Mouse (Mus musculus) ES-CJ7 (cell line): ENCODE measurements around the gene Angptl2.
"Not testable (repeated sequence)": the region's sequence is repeated elsewhere in the genome, so short reads cannot be mapped to it uniquely, and the experiment has no call there.

ENCODE experiments used
- DNase-seq: peaks from one replicate; pipeline ENCODE4 v3.0.0; 2011; ENCODE audit warnings: low read depth, low spot score

The Angptl2 gene

DNA sequence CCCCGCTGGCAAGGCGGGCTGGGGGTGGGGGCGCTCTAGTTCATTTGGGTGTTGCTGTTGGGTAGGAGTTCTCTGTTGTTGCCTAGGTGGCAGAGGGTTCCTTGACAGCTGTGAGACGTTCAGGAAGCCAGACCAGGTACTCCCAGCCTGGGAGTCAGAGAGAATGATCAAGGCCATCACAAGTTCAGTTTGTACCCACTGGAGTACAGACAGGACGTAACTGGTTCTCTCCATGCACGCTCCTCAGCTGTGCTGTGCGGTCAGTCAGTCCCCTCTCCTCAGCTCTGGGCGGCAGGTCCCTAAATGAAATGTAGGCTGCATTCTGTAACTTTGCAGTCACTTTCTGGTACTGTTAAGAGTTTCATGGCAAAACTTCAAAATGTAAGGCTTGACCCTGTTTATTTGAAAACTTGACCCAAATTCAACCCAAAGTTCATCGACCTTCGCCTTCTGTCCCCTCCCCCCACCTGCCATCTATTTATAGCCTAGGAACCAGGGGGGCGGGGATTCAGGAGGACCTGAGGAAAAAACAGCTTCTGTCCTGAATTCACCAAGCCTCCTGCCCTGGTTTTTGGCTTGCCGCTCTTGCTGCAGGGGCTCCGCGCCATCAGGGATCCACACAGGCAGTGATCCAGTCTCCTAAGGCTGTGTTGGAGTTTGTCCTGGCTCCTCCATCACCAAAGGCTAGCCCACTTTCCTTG, 15.4 kb upstream of the Angptl2 start:
- peak; percentile 36 for DNase-seq

DNA sequence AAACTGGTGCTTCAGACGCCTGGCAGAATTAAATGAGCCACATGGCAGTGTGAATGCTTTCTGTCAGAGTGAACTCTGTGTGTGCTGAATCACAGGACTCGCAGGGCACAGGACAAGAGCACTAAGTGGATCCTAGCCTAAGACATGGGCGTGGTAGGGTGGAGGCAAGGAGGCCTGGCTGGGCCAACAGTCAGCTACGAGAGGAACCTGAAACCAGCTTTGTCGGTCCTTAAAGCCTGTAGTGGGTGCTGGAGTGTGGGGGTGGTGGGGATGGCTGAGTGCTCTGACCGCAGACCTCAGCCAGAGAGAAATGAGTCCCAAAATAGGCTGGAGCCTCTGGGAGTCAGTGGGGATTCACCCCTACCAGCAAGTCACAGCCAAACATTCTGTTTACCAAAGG, 12.6 kb upstream of the Angptl2 start:
- no peak for DNase-seq

DNA sequence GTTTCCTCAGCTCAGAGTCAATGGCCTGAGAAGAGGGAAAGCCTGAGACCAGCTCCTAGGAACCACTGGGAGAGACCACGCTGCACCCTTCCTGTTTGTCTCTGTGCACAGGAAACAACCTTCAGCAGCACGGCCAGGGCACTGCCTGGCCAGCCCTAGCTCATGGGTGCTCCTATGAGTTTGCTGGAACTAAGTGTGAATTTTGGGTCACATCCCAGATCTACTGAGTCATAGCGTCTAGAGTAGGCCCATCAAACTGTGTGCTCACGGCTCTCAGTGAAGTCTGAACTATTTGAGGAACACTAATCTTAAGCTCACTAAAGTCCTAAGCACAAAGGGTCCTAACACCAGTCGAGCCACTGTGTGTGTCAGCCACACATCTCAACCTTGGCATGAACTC, 10.9 kb upstream of the Angptl2 start:
- no peak for DNase-seq

DNA sequence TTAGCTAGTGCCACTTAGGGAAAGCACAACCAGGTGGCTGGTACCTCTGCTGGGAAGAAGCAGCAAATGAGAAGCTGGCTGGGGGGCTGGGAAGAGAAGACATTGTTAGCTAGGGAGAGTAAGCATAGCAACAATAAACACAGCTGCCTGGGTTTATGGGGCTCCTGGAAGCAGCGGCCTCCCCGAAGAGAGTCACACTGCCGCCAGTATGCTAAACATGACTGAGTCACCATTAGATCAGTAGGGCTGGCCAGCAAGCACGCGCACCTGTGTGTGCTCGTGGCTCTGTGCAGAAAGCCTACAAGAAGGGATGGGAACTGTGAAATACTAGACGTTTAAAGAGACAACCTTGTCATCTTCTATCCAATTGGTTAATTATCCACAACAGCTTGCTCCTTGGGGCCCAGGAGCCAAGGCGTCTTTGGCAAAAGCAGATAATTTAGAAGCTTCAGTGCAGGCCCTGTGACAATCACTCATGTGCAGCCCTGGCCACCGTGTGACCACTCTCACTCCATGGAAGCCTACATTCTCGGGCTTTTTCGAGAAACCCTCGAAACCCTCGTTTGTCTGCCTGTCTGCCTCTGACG, 9.8 kb upstream of the Angptl2 start:
- no peak for DNase-seq

DNA sequence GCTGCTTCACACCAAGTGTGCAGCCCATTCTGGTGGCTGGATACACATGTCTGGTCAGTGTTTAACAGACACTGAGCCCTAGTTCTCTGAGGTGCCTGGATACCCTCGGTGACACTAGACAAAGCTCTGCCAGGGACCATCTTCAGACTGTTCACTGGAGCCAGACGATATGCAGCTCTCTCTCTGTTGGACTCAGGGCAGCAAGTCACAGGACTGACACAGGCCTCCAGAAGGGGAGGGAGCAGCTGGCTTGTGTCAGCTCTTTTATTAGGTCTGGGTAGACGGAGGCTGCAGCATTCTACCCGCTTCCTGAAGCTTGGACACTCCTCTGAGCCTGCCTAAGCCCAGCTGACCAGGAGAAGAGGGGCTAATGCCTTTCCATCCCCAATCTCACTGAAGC, 8.8 kb upstream of the Angptl2 start:
- no peak for DNase-seq

DNA sequence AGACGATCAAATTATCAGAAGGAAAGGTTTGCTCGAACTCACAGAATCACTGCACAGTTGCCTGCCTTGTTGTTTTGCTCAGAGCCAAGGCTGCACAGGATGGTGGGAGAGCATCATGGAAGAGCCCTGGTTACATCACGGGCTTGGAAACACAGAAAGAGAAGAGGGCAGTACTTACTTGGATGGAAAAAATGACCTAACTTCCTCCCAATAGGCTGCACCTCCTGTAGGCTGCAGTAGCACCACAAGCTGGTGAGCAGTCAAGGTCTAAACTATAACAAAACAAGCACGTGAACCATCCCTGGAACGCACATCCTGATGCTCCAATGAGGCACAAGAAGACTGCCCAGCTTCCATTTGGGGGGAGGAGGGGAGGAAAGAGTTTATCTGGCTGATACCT, 7.7 kb upstream of the Angptl2 start:
- no peak for DNase-seq

DNA sequence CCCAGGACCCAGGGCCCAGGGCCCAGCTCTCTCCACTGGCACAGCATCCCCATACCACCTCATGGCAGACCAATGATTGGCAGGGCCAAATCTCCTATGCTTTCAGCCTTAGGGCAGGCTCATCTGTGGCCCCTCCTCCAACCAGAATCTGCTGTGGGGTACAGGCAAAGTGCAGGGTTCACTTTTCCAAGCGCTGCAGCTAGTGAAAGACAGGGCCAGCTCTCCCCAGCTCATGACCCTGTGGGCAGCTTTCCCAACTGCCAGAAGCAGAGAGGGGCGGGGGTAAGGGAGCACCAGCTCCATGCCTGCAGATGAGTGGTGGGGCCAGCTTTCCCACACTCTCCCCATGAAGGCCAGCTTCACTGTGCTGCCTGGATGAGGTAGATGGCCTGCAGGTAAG, 5.0 kb upstream of the Angptl2 start:
- no peak for DNase-seq

DNA sequence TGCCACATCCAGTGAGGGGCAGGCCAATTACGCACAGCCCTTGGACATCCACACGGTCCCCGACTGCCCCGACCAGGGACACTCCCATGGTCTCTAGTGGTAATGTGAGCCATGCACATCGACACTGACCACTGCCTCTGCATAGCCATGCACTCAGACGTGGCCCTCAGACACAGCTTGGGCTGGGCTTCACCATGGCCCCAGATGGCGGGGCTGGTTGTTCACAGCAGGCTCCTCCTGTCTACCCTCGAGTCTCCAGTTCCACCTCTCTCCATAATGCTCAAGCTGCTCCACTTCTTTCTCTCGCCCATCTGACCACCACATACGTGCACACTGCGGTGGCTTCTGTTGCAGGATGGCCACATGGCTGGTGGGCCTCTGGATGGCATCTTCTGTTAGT, 4.6 kb upstream of the Angptl2 start:
- not testable (repeated sequence) for DNase-seq

DNA sequence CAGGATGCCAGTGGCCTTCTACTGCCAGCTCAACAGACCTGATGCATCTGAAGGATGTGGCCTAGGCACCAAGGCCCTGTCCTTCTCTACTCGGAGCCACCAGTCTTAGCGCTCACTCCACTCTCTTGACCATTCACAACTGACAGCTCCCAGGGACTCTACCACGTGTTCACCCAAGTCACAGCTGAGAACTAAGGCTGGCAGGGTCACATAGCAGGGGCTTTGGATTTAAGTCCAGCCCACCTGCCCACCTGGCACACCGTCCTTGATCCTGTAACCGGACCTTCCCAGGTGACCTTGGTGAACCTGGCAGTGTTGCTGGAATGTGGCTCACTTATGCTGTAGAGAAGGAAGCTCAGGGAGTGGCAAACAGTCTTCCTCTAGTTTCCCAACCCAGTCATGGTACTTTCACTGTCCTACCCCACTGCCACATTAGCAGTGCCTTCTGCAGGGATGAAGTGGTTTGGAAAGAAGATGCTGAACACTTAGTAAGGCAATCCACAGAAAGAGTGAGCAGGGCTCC, 631 bp upstream of the Angptl2 start:
- no peak for DNase-seq

DNA sequence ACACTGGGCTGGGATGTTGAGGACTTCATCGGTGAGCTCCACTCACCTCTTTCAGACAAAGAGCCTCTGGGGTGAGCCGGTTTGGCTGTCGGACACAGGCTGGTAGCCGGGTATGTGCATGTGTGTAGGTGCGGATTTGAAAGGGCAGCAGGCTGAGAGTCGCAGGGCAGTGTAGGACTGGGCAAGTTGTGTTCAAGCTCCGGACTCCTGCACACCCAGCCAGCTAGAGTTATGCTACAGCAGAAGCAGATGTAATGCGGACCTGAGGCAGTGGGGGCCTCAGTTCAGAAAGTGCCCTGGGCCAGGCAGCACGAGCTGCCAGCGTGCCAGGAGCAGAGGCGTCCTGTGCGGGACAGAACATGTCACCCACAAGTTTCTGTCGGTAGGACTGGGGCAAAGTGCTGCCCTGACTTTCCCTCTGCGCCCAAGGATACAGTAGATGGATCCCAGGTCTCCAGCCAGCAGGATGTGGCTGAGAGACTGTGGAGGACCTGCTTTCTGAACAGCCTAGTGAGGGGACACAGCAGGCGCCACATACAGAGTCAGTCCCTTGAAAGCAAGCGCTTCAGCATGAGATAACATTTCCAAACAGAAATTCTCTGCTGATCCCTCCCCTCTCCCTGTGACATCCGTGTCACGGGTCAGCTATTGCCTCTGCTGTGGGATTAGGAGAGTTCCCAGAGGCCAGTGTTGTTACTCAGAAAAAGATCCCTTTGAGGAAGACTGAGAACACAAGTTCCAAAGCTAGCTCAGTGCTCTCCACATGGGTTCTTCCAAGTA, 966 bp downstream of the Angptl2 start:
- DNase-seq: no peak

DNA sequence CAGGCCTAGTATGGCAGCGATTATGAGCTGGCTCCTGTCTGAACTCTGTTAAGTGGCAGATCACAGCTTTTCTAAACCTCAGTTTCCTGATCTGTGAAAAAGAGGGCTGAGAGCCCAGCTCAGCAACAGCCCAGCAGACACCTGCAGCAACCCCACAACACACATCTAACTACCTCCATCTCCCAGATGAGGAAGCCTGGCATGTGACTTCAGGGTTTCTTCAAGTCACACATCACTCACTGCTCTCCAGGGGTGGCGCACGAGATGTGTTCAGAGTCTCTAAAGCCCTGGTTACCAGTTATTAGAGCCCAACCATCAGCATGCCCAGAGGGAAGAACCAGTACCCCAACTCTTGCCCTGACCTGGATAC, 1.5 kb downstream of the Angptl2 start:
- DNase-seq: no peak

DNA sequence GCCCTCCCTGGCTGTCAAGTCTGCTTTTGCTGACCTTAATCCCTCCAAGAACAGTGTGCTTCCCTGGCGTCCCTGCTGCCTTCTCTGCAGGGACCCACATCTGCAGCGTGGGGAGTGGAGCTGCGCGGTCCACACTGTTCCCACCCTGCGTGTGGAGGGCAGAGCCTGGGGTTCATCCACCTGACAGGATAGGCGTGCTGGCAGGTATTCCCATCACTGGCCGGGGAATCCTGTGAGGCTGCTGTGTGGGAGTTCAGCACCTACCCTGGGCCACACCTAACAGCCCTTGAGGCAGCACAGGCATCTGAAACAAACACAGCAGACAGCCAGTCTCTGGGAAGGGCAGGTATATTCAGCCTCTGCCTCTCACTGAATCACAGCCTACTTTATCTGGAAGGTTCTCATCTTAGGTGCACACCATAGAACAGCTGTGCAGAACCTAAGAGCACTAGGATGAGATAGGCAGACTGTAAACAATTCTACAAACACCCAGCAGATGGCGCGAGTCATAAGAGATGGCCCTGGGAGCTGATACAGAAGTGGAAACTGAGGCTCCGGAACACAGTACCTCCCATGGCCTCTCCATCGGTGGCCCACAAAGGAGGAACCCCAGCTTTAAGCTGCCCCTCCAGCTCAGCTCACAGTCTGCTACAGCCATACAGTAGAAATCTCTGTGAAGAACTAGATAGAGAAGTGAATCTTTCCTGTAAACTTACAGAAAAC, 3.2 kb downstream of the Angptl2 start:
- DNase-seq: peak; percentile 44

DNA sequence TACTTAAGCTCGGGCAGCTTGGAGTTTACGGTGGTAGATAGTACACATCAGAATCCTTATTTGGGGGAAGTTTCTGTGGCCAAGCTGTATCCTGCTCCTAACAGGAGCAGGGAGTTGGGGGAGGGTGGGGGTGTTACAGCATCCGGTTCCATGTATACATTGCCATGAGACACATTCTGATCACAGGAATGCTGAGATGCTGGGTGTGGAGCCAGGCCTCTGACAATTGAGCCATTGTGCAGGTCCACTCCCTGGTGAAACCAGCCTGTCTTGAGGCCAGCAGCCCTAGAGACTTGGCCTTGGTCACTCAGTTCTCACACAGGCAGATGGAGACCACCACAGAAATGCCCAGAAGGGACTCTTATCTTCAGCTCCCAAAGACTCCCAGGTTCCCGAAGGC, 3.8 kb downstream of the Angptl2 start:
- no peak for DNase-seq

DNA sequence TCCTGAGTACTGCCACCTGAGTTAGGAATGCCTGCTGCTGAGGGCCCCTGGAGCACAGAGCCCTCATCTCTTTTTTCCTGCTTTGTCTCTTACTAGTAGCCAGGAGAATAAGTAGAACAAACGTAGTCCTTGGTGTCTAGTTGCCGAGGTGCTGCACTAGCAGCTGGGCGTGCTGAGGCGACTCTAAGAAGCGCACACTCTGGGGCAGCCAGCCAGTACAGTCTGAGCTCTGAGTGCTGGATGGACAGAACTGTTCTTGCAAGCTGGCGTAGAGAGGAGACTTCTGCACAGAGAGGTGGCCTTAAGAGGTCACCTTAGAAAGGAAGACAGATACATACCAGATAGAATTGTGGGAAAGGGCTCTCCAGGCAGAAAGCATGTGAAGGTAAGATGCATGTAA, 4.4 kb downstream of the Angptl2 start:
- no peak for DNase-seq

DNA sequence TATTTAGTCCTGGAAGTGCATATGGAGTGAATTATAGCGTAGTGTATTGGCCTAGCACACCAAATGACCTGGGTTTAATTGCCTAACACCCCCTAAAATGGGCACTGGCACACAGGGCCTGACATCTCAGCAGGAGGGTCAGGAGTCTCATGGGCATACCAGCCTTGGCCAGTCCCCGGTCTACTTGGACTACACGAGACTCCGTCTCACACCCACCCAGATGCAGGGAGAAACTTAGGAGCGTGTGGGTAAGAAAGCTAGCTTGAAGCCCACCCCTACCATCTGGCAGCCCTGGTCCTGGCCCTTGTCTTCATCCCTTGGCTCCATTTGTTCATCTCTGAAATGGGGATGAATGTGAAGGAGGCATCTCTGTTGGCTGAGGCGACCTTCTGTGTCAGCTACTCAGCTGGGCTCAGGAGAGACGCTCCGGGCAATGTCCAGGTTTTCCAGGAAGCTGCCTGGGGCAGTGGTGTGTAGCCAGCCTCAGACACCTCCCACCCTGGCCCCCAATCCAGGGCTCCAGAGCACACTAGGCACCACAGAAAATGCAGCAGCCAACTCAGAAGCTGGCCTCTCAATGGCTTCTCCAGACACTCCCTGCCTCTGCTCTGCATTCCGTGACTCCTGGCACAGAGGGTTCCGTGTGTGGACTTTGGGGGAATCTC, 4.9 kb downstream of the Angptl2 start:
- DNase-seq: no peak

DNA sequence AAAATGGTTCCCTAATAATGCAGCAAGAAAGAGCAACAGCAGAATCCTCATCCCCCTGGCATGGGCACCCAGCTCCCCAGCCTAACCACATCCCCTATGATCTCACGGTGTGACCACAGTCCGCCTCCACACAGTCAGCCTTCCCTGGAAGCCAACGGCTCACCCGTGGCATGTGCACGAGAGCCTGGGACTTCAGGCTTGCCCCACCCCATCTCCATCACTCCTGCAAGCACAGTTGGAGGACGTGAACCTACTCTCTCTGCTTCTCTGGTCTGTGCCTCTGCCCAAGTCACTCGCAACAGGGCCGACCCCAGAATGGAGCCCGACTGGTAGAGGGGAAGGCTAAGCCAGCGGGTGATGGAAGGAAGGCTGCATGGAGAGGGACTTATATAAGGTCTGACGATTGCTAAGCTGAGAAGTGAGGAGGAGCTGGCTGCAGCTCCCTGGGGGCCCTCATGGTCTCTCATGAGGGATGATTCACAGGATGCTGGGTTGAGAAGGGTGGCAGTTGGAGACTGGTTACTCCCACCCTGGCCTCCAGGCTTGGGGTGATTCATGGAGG, 5.6 kb downstream of the Angptl2 start:
- no peak for DNase-seq

DNA sequence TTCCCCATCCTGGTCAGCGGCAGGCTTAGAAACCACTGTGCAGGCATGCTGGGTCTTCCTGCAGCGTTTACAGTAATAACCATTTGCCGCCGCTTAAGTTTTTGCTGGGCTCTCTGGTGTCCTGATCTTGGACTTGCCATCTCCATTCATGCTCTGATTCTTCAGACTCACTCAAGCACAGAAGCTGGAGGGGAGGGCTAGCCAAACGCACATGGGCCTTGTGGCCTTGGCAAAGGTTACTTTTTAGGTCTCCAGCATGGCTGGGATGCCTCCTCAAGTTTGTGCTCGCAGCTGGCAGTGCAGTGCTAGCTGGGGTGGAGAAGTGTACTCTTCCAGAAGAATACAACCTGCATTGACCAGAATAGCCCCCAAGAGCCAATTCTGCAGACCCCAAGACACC, 6.6 kb downstream of the Angptl2 start:
- no peak for DNase-seq

DNA sequence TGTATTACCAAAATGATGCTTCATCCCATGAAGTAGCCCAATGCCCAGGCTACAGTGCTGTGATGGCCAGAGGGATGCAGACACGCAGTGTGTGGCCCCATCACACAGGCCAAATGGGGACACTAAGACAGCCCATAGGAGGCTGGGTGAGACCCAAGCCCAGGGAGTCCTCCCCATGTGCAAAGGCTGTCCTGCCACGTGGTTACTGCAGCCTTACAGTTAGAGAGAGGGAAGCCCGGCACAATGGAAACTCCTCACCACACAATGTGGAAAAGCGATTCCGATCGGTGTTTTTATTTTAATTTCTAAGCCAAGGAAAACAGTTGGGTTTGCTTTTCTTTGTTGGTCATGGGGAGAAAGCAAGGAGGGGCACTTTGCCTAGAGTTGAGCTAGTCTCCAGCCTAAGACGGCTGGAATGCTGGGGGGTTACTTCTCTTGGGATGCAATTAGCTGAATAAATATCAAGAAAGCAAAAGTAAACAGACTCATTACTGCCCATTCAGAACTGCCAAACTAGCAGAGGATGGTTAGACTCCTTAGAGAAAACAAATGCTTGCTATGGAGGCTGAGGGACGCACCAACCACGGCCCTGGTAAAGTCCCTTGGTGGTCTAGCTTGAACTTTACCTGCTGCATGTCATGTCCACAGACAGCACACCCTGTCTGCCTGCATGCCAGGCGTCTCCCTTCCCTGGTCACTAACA, 7.9 kb downstream of the Angptl2 start:
- DNase-seq: no peak

DNA sequence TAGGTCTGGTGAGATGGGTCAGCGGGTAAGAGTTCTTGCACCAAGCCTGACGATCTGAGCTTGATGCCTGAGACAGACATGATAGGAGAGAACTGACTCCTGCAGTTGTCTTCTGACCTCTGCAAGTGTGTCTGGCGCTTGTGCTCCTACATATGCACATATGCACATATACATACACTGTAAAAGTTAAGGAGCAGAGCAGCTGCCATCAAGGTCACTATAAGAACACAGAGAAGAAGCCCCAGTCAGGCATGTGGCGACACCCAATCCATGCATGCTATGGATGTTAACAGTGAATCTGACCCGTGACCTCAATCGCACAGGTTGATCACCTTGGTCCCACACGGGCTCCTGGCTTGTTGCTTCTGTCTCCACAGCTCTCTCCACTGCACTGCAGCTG, 10.1 kb downstream of the Angptl2 start:
- DNase-seq: peak; percentile 19

DNA sequence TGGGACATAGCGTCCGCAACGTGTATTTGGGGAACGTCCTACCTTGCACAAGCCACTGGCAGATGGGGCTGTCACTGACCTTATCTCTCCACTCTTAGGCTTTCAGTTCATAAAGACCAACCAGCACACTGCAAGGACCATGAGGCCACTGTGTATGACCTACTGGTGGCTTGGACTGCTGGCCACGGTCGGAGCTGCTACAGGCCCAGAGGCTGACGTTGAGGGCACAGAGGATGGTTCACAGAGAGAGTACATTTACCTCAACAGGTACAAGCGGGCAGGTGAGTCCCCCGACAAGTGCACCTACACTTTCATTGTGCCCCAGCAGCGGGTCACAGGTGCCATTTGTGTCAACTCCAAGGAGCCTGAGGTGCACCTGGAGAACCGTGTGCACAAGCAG, 12.2 kb downstream of the Angptl2 start:
- DNase-seq: no peak

DNA sequence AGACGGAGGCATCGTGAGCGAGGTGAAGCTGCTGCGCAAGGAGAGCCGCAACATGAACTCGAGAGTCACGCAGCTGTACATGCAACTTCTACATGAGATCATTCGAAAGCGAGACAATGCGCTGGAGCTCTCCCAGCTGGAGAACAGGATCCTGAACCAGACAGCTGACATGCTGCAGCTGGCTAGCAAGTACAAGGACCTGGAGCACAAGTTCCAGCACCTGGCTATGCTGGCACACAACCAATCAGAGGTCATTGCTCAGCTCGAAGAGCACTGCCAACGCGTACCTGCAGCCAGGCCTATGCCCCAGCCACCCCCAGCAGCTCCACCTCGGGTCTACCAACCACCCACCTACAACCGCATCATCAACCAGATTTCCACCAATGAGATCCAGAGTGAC, 12.7 kb downstream of the Angptl2 start:
- no peak for DNase-seq
